Mouse (Mus musculus) mesoderm, embryonic 11.5 days (tissue): ENCODE measurements around the gene Pgrmc1.
"Not testable (repeated sequence)": the region's sequence is repeated elsewhere in the genome, so short reads cannot be mapped to it uniquely, and the experiment has no call there.

ENCODE experiments used
- DNase-seq: peaks from one replicate; pipeline ENCODE4 v3.0.0-alpha.2; 2012; ENCODE audit warnings: low read depth, low spot score

Gene Pgrmc1

DNA sequence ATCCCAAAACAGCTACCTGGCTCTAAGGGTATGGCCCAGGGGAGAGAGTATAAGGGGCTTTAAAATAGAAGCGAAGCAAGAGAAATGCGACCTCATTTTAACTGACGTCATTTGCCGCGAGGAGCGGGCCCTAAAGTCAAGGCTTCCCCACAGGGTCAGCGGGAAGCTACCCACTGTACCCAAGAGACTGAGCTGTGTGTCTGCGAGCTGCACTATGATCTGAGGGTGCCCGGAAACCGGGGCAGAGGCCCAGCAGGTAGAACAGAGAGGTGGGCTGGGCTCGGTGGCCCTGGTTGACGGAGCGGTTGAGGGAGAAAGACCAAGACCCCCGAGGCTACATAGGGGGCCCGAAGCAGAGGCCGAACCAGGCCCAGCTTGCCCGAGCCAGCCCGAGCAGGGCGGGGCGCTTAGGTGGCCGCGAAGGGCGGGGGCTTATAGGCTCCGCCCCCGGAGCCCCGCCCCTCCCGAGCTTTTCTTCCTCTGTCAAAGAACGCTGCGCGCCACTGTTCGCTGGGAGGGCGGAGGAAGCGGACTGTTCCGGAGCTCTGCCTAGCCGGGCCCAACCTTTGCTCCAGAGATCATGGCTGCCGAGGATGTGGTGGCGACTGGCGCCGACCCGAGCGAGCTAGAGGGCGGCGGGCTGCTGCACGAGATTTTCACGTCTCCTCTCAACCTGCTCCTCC lies at the start of gene Pgrmc1:
TSS of gene Pgrmc1 (plus strand) at position 500 of the 683 bp plus-strand sequence.
- peak; percentile 83 for DNase-seq

DNA sequence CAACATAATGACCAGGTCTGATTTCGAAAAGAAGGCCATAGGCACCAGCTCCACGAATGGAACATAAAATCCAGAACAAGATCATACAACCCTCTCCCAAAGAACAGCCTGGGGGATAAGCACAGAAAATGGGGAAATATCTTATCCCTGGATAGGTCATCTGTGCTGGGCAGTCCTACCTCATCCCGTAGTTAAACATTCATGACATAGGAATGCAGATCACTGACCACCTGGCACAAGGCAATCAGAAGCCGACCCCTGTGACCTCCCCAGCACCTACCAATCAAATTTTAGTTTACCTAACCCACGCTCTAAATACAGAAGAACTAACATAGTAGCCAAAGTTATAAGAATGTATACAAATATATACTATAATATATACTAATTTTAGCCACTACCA lies 49.2 kb upstream of the Pgrmc1 start:
- no peak for DNase-seq

DNA sequence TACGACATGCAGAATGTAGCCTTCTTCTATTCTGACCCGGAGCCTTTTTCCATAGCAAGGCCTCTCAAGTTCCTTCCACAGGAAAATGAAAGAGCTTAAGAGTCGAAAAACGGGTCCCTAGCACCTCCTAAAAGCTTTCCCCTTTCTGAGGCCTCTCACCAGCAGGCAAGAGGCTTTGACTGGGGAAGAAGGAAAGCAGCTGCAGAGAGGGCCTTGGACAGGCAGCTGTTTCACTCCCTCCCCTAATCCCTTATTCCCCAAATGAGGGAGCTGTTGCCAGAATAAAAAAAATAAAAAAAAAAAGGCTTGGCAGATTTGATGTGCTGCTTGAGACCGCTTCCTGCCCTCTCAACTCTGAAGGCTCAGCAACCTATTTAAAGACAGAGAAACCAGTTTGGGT lies 47.1 kb upstream of the Pgrmc1 start:
- peak; percentile 66 for DNase-seq

DNA sequence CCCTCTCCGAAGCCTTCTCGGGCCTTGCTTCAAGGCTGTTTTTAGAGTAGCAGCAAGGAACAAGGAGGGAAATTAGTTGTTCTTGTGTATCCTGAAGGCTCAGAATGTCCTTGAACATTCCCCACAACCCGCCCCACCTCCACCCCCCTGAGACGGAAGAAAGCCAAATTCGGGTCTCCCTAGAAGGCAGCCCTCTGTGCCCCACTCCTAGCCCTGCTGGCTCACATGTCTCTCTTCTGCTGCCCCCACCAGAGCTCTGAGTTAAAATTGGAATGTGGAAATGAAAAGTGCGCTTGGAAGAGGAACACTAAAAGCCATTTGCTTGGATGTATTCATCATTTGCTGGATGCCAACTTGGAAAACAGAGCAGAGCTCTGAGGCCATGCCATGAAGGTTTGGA lies 46.7 kb upstream of the Pgrmc1 start:
- no peak for DNase-seq

DNA sequence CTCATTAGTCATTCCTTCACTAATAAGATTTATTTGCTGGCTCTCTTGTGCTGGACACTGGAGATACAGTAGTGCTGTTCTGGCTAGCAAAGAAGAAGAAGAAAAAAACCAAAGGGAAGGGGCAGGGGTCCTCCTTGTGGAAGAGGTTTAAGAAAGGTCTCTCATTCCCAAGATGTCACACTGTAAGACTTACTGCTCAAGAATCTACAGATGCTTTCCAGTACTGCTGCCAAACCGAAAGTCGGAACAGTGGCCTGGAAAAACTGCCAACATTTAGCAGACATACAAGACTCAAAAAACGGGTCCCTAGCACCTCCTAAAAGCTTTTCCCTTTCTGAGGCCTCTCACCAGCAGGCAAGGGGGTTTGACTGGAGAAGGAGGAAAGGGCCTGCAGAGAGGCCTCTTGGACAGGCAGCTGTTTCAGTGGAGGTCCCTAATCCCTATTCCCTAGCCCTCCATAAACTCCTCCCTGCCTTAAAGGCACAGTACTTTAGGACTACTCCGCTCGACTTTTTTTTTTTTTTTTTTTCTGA lies 45.9 kb upstream of the Pgrmc1 start:
- peak; percentile 68 for DNase-seq

DNA sequence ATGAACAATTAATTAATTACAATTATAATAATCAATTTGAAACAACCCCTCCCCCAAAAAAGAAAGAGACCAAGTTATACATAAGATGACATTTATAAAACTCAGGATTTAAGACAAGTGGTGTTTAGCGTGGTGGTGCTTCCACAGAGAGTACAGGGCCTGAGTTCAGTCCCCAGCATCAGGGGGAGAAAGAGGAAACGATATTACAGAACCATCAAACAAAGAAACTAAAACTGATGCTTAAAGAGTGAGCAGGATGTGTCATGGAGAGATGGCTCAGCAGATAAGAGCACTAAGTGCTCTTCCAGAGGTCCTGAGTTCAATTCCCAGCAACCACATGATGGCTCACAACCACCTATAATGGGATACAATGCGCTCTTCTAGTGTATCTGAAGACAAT lies 45.3 kb upstream of the Pgrmc1 start:
- DNase-seq: no peak

DNA sequence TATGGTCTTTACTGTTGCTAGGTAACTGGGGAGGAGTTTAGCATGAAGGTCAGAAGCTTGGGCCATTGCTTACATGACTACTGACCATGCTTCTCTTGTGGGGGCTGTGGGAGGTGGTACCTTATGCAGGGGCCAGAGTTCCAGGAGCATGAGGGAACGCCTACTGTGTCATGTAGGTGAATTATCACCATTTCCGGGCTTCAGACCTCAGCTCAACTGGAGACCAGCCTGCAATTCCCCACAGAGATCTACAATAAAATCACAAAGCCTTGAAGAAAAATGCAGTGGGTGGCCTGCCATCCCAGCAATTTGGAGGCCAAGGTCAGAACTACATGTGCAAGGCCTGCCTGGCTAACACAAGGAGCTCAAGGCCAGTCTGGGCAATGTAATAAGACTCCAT lies 42.8 kb upstream of the Pgrmc1 start:
- DNase-seq: peak; percentile 6

DNA sequence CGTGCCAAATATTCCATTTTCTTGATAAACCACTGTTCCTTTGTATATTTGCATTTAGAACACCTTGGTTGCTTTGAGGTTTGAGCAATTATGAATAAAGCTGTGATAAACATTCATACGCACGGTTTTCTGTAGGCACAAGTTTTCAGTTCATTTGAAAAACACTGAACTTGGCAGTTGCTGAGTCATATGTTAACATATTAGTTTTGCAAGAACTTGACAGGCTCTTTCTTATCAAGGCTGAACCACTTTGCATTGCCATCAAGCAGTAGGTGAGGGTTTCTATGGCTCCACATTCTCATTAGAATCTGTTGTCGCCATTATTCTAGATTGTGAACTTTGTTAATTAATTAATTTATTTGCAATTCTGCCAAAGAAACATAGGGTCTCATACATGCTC lies 37.8 kb upstream of the Pgrmc1 start:
- no peak for DNase-seq

DNA sequence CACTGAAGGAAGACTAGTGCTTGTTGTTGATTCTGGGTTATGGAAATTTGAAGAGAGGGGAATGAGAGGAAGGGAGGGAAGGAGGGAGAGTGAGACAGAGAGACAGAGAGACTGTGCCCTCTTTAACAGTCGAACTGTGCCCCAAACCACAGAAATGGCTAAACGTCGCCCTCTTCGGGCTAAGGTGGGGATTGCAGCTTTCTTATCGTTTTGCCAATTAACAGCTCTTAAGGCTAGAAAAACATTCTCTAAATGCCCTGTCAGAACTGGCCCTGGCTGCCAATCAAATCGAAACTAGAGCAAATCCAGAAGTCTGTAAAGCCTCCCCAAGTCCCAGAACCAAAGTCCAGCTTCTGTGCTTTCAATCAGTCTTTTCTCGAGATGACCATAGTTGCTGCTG lies 36.4 kb upstream of the Pgrmc1 start:
- DNase-seq: peak; percentile 59

DNA sequence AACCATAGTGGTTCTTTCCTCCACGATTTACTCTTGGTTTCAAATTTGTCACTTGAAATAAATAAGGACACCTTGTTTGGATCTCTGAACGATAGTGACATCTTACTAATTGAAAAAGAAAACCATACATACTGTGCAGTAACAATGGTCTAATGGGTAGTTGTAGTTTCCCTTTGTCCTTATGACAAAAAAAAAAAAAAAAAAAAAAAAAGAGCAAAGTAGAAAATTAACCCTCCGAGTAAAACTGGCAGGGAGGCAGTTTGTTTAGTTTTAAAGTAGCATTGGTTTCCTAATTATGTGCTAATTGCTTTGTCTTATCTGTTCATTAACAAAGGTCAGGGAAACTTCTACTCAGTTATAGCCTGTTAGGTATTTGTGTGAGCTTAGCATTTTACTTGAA lies 35.9 kb upstream of the Pgrmc1 start:
- no peak for DNase-seq

DNA sequence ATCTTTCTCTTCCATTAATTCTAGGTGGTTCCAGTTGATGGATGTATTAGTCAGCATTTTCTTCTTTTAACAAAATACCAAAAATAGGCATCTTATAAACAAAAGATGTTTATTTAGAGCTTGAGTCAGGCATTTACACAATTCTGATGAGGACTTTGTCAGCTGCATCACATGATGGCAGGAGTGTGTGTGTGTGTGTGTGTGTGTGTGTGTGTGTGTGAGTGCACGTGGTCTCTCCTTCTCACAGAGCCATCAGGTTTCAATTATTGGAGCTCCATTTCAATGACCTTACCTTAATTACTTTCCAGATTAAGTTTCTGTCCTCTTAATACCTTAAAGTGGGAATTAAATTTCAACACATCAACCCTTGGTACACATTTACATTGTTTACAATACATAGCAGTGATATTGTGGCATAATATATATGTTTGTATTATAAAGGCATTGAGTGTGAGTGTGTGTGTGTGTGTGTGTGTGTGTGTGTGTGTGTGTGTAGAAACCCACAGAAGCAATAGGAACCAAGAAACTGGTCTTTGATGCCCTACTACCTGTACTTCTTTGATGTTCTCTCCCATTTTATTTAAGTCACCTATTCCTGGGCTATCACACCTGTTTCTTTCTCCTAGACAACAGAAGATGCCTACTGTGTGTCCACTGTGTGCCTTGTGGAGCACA lies 11.2 kb upstream of the Pgrmc1 start:
- DNase-seq: no peak

DNA sequence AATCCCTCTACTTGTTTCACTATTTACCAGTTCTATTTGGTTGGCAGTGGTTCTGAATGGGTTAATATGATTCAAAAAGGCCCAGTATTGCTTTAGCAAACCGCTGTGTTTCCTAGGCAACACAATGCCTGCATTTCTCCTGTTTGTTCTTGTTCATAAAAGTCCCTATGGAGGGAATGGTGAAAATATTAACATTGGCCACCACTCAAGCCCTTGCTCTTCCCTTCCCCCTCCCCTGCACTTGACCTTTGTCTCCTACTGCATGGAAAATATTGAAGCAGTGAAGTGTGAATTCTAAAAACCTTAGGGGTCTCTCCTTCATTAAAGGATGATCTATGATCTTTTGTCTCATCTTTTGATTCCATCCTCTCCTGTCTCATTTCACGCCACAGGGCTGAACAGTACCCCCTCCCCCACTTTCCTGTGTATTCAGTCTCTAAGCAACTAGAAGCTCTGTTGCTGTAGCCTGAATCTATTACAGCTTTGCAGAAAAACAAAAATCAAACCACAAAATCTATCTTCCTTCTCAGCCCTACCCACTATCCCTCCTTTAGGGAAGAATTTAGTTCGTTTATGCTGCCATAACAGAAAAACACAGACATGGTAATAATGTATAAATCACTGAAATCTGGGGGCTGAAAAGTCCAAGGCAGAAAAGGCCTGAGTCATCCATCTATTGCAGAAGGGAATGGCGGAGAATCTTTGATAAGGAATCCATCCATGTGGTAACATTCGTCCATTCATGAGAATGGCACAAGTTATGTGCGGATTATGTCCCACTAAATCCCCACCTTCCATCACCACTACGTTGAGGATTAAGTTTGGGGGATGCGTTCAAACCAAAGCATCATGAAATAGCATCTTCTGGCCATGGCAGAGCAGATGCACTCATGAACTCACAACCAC lies 10.4 kb upstream of the Pgrmc1 start:
- no peak for DNase-seq

DNA sequence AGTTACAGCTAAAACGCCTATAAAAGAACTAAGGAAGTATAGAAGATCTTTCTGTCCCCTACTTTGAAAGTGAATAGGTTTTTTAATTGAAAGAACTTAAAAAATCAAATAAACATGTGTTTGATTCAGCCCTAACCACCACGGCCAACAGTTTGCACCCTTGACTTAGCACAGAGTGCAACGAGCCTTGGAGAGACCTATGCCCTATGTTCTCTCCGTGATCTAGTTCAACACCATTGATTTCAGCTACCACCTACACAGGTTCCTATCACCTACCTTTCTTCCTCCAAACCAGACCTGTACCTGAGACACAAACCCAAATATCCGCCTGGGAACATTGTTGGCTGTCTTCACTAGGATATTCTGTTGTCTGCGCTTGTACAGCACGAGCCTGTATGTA lies 7.7 kb upstream of the Pgrmc1 start:
- no peak for DNase-seq

DNA sequence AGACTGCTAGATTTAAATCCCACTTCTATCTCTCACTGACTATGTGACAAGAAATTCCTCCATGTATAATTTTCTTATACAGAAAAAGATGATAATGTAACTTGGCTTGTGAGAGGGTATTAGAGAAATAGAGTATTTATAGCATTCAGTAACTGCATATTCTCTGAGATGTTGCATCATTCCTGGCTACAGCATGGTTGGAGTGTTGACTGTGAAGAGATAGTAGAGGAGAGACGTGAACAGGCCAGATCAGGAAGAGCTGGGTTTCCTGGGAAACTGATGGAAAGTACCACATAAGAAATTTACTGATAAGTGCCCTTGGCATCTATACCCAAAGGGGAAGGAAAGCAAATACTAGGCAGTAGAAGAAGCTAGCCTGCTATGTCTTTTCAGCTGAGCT lies 6.9 kb upstream of the Pgrmc1 start:
- DNase-seq: no peak

DNA sequence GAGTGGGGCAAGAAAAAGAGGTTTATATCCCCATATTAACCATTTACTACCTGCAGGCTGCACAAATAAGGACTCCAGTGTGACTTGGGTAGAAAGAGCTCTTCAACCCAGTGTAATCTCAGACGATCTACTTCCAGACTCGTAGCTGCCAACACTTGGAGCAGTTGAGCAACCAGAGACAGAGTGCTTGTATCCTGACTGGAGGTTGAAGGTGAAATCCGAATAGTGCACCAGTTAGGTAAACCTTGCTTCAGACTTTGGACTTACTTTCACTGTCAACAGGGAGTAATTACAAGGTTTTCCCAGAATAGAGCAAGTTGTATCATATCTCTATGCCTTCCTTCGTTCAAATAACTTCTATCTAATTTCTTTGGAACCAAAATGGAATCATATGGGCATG lies 6.5 kb upstream of the Pgrmc1 start:
- no peak for DNase-seq

DNA sequence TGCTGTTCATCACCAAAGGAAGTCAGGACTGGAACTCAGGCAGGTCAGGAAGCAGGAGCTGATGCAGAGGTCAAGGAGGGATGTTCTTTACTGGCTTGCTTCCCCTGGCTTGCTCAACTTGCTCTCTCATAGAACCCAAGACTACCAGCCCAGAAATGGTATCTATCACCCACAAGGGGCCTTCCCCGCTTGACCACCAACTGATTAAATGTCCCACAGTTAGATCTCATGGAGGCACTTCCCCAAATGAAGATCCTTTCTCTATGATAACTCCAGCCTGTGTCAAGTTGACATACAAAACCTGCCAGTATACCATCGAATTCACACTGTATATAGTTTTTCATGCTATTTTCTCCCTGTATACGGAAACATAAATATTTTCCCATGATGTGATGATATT lies 2.8 kb upstream of the Pgrmc1 start:
- no peak for DNase-seq

DNA sequence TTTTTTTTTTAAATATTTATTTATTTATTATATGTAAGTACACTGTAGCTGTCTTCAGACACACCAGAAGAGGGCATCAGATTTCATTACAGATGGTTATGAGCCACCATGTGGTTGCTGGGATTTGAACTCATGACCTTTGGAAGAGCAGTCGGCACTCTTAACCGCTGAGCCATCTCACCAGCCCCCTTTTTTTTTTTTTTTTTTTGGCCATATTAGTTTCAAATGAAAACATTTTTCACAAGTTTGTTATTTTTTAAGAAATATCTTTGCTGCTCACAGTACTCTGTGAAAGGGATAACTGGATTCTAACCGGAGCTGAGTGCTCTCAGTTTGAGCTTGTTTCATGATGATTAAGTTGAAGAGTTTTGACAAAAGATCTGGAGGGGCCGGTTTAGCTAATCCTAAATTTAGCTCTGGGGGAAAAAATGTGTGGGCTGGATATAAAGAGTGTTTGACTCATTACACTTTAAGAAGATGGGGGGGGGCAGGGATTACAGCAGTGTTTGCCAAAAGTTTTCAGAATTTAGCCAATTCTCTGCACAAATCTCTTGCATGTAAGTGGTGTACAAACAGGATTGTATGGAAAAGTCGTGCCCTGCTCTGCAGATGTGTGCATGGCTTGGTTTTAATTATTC lies 1.4 kb upstream of the Pgrmc1 start:
- DNase-seq: not testable (repeated sequence)

DNA sequence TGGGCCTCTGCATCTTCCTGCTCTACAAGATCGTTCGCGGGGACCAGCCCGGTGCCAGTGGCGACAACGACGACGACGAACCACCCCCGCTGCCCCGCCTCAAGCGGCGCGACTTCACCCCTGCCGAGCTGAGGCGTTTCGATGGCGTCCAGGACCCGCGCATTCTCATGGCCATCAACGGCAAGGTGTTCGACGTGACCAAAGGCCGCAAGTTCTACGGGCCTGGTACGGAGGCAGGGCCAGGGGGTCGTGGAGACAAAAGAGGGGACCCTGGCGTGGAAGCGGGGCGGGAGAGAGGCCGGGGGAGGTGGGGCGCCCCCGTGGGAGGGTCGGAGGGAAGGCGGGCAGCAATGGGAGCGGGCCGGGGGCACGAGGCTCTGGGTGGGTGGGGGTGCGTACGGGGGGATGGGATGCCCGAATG lies 394 bp downstream of the Pgrmc1 start:
- no peak for DNase-seq

DNA sequence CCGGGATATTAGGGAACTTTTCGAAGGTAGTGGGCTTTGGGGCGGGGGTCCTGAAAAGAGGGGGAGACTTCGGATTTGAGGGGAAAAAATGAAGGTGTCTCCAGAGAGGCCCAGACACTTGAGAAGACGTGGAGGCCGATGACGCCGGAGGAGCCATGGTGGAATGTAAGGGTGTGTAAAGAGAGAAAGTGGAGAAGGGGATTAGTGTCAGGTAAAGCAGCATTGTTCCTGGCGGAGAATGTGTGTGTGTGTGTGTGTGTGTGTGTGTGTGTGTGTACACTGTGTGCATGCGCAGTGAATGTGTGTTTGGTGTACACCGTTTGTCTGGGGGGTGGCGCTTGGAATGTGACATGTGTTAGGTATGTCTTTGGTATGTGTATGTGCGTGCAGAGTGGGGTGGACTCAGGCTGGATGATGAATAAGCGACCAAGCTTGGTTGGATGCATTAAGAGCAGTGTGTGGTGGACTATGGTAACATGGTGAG lies 897 bp downstream of the Pgrmc1 start:
- DNase-seq: peak; percentile 56

DNA sequence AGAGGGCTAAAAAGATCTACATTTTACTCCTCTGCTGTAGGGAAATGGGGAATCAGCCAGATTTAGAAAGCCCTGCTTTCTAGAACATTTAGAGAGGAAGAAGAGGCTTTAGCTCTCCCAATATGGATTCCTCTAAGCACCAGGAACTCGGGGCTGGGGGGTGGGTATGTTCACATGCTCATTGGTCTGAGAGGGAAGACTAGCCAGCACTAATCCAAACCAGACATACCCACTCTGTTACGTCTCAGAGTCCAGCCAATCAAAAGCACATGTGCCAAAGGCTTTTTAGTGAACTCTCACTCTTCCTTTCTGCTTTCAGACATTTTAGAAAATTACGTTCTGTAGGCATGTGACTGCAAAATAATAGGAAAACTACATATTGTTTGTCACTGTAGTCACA lies 1.6 kb downstream of the Pgrmc1 start:
- DNase-seq: peak; percentile 33

DNA sequence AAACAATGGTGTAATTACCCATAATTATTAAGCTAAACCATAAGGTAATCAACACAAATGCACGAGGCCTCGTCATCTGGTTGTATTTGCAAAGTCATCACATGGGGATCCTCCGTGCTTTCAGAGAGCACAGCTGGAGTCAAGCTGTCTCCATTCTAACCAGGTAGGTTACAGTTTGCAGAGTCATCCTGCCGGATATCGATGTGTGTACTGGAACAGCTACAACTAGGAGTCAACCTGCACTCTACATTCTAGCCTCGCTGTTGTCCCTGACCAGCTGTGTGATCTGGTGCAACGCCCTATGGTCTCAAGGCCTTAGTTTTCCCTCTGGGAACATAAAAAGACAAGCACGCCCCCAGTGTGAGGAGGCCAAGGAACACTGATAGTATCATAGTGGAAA lies 2.1 kb downstream of the Pgrmc1 start:
- no peak for DNase-seq

DNA sequence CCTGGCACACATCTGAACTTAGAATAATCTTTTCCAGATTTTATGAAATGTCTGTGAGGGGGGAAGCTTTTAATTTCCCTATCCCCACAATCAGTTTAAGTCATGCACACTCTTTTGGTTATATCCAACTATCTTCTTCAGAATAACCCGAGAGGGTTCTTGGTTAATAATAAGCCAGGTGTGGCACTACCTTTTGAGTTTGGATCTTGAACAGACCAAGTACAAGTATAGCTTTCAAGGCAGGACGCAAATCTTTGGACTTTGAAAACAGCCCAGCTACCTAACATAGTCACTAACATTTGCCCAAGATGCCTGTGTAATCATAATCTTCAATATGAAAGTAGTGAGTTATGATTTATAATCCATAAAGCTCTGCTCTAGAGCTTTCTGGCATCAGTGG lies 4.9 kb downstream of the Pgrmc1 start:
- no peak for DNase-seq
